In the genomic region with DNA sequence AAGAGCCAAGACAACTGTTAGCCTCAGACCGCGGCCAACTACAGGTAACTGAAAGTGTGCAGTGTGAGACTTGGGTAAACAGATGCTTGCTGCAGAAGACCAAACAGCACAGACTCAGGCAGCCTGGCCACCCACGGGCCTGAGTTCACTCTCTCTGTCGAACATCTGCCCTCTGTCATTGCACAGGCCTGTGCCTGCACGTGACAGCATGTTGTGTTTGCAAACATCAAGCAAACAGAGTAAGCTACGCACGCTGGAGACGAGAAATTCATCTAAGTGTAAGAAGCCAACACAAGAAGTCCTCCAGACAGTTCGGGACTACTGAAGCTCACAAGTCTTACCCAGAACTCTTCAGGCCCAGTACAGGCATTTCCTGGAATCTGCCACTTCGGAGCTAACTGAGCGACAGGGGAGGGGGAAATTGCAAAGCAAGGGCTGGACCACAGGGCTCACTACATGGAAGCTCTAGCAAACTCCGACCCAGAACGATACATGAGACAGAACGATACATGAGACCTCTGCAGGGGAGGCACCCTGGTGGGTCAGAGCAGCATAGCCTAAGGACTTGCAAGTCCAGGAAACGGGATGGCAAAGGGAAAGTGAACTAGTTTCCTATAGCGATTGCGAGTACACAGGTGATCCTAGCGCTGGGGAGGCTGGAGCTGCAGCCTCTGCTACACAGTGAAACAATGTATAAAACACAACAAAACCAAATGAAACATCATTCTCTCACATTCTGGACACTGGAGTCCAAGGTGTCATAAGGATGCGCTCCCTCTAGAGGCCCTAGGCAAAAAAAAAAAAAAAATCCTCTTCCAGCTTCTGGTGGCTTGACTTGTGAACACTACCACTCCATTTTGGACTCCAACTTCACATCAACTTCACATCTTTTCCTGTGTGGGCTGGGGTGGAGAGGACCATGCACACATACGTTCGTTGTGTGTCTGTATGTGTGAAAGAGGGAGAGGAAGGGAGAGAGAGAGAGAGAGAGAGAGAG, we compare ENCODE assay signal across 12 mouse cellular contexts. TPM values are rescaled to one million over a fixed set of nuclear protein-coding genes. Genes with fewer than 3 reads are reported as not detected.
A peak's percentile ranks its signal among the peaks of the same experiment; 100 is the strongest.
DNase-seq lines count a peak whose midpoint lies in the region; ATAC-seq and TF ChIP-seq lines count a peak whose summit lies in the region.
"Had no signal": no experiment of that assay in that cellular context is flagged by ENCODE, and none has a peak within 500 bp of the region (broad histone marks: within the 10 kb centered on the region; RNA-seq: fewer than 3 reads in every experiment).

No protein-coding gene starts in this region.

- no peak overlapping the region for H3K9ac ChIP-seq in forebrain, postnatal 0 days
- no peak overlapping the region for H3K9ac ChIP-seq in forebrain, embryonic 15.5 days (replicated peaks)
- H3K9ac ChIP-seq in embryonic facial prominence, embryonic 12.5 days: no peak overlapping the region

- TF ChIP-seq CTCF in forebrain, postnatal 0 days (IDR thresholded peaks at IDR 0.05; ENCODE audit: low read depth): no peak

- 76% methylated on average over 21 of the region's 21 CpGs for WGBS in forebrain, postnatal 0 days
- WGBS in forebrain, embryonic 15.5 days: 73% methylated on average over 21 of the region's 21 CpGs
- 57% methylated on average over 21 of the region's 21 CpGs for WGBS in embryonic facial prominence, embryonic 12.5 days

- intact Hi-C loops in left cerebral cortex, postnatal 14 days (cut with DNase I): no loop called here

- H3K27me3 ChIP-seq in forebrain, postnatal 0 days (ENCODE audit: insufficient read depth, low read length): no peaks in the 10 kb centered on the region
- no peaks in the 10 kb centered on the region for H3K27me3 ChIP-seq in forebrain, embryonic 15.5 days
- H3K27me3 ChIP-seq in embryonic facial prominence, embryonic 12.5 days: no peaks in the 10 kb centered on the region

- no peak overlapping the region for H3K27ac ChIP-seq in forebrain, postnatal 0 days (ENCODE audit: low read depth, low read length)
- no peak overlapping the region for H3K27ac ChIP-seq in forebrain, embryonic 15.5 days (replicated peaks)
- H3K27ac ChIP-seq in embryonic facial prominence, embryonic 12.5 days: peak overlapping the region; percentile 65; the same call in 1 of the 2 replicates

- H3K4me3 ChIP-seq in forebrain, postnatal 0 days (ENCODE audit: low read depth, low read length): no peak overlapping the region
- no peak overlapping the region for H3K4me3 ChIP-seq in forebrain, embryonic 15.5 days
- no peak overlapping the region for H3K4me3 ChIP-seq in embryonic facial prominence, embryonic 12.5 days

- H3K36me3 ChIP-seq in forebrain, postnatal 0 days (ENCODE audit: insufficient read depth): no peaks in the 10 kb centered on the region
- no peaks in the 10 kb centered on the region for H3K36me3 ChIP-seq in forebrain, embryonic 15.5 days
- H3K36me3 ChIP-seq in embryonic facial prominence, embryonic 12.5 days: peaks cover 9% of the 10 kb centered on the region

- peak; percentile 27; the same call in 1 of the 2 replicates for ATAC-seq in forebrain, postnatal 0 days
- ATAC-seq in forebrain, embryonic 15.5 days (replicated peaks): no peak
- ATAC-seq in embryonic facial prominence, embryonic 12.5 days (ENCODE audit: insufficient number of reproducible peaks, insufficient read depth, low FRiP score, low TSS enrichment): no peak
- ATAC-seq: activated CD4-positive, CD25-positive, alpha-beta regulatory T cell, adult 4 months had no signal

- H3K4me2 ChIP-seq in forebrain, postnatal 0 days (ENCODE audit: low read depth): no peak overlapping the region
- H3K4me2 ChIP-seq in forebrain, embryonic 15.5 days (replicated peaks): no peak overlapping the region
- 0 out of 2 replicates have a peak overlapping the region, but pooled peaks have one; percentile 5 for H3K4me2 ChIP-seq in embryonic facial prominence, embryonic 12.5 days (replicated peaks)

- no peaks in the 10 kb centered on the region for H3K4me1 ChIP-seq in forebrain, postnatal 0 days (ENCODE audit: insufficient read depth)
- H3K4me1 ChIP-seq in forebrain, embryonic 15.5 days: peaks cover 11% of the 10 kb centered on the region
- H3K4me1 ChIP-seq in embryonic facial prominence, embryonic 12.5 days: peaks cover 39% of the 10 kb centered on the region

- DNase-seq in forebrain, postnatal 0 days: no peak
- DNase-seq in kidney, postnatal 4 days: peak; percentile 31 to 45
- no peak for DNase-seq in kidney, postnatal 25 days
- peak; percentile 56 for DNase-seq in lung, postnatal 10 days
- DNase-seq in spleen, postnatal 4 days (ENCODE audit: low spot score in 2 of 2): no peak
- DNase-seq in left cerebral cortex, postnatal 14 days (ENCODE audit: low spot score in 2 of 2): no peak
- DNase-seq: cerebellum, adult 9-10 months; heart, adult 18-20 months; kidney, adult 8-10 months had no signal

- H3K9me3 ChIP-seq in forebrain, postnatal 0 days (ENCODE audit: low read length): no peaks in the 10 kb centered on the region
- no peaks in the 10 kb centered on the region for H3K9me3 ChIP-seq in forebrain, embryonic 15.5 days
- no peaks in the 10 kb centered on the region; the same call in 1 of the 2 replicates for H3K9me3 ChIP-seq in embryonic facial prominence, embryonic 12.5 days

RNA-seq across cellular contexts. Expression of a gene that starts 18.0 kb away (rescaled TPM):
- 30.5 and 42.4 TPM in 2 replicates for total RNA-seq in forebrain, postnatal 0 days (2014; rRNA removed)
- 9.8 and 20.5 TPM in 2 replicates for polyA plus RNA-seq in forebrain, postnatal 0 days (2015; fragmentation: Nextera tagmentation; extraction: Ambion mirVana)
- polyA plus RNA-seq in forebrain, embryonic 15.5 days (2015; fragmentation: Nextera tagmentation; extraction: Ambion mirVana): 33.8 and 35.1 TPM in 2 replicates
- 38.9 and 39.1 TPM in 2 replicates for polyA plus RNA-seq in embryonic facial prominence, embryonic 12.5 days (2016; fragmentation: Nextera tagmentation; extraction: Ambion mirVana)
- 100 to 1,000 TPM in 1 of 2 experiments, 10 to 100 TPM in 1; 88.5 to 101 TPM for total RNA-seq in left cerebral cortex, postnatal 14 days (2021)

Comparison
In these comparisons a context has a peak if more than half of its experiments do, and no peak if none do; other contexts are left out.
1. DNase-seq: peak in kidney, postnatal 4 days (2 of 2) and lung, postnatal 10 days (single experiment); none in forebrain, postnatal 0 days (single experiment), kidney, postnatal 25 days (0 of 2), spleen, postnatal 4 days (0 of 2) and left cerebral cortex, postnatal 14 days (0 of 2).